Mouse (Mus musculus) intestine, embryonic 15.5 days (tissue): ENCODE measurements around the gene Kcnj9. TPM values are rescaled to one million over a fixed set of nuclear protein-coding genes. Genes with fewer than 3 reads are reported as not detected.

Experiments used
- ATAC-seq: fragments of 200-750 bp; cut with Nextera tagmentation; 2 replicates; pipeline ENCODE4 v1.8.0; 2017; ENCODE audit warnings: moderate TSS enrichment, moderate library complexity
- H3K27ac ChIP-seq: fragments of 300-500 bp; sonication (generic); 2 replicates; pipeline ENCODE4 v1.5.1; 2015; ENCODE audit warnings: mild to moderate bottlenecking, inconsistent platforms
- H3K27me3 ChIP-seq: fragments of 300-500 bp; sonication (generic); replicated peaks from 2 replicates; pipeline ENCODE4 v1.6.1; 2015; ENCODE audit warnings: inconsistent platforms
- H3K36me3 ChIP-seq: fragments of 300-500 bp; sonication (generic); 2 replicates; pipeline ENCODE4 v1.6.1; 2015; ENCODE audit warnings: inconsistent platforms
- H3K4me1 ChIP-seq: fragments of 300-500 bp; sonication (generic); replicated peaks from 2 replicates; pipeline ENCODE4 v1.6.1; 2015; ENCODE audit warnings: inconsistent platforms
- H3K4me2 ChIP-seq: fragments of 300-500 bp; sonication (generic); replicated peaks from 2 replicates; pipeline ENCODE4 v1.6.1; 2015; ENCODE audit warnings: mild to moderate bottlenecking, inconsistent platforms
- H3K4me3 ChIP-seq: fragments of 300-500 bp; sonication (generic); replicated peaks from 2 replicates; pipeline ENCODE4 v1.5.1; 2015; ENCODE audit warnings: inconsistent platforms
- H3K9ac ChIP-seq: fragments of 300-500 bp; sonication (generic); 2 replicates; pipeline ENCODE4 v1.6.1; 2015; ENCODE audit warnings: inconsistent platforms
- H3K9me3 ChIP-seq: fragments of 300-500 bp; sonication (generic); 2 replicates; pipeline ENCODE4 v1.6.1; 2016; ENCODE audit warnings: inconsistent platforms
- WGBS: fragments of 180-500 bp; shearing (Covaris S2); methylation state at CpG from one replicate; pipeline ENCODE4 v1.1.7; 2015; 5-methylcytosine and 5-hydroxymethylcytosine counted together
- polyA plus RNA-seq: library from polyadenylated mRNA; unstranded; fragments of >200 nt; fragmentation: Nextera tagmentation; extraction: Ambion mirVana; gene quantifications from 2 replicates; pipeline ENCODE4 v1.2.1, GENCODE M21; 2015

Gene Kcnj9
- polyA plus RNA-seq: 0.08 TPM in 1 of 2 replicates, not detected in the other

DNA sequence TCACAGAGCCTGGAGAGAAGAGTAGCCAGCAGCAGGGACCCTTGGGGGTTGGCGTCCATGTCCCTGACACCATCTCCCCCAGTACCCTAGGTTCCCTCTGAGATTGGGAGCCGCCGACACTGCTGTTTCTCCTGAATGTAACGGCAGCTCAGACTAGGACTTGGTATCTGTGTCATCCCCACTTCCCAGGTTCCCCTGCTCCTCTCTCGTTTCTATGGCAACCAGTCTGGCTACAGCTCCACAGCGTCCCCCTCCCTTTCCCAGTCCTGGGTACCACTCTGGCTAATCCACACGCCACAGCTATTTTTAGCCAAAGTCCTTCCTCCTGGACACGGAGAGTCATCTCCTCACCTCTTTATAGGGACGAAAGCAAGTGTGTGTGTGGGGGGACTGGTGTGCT, at the start of gene Kcnj9:
Gene Kcnj9, minus strand, starts transcription at position 188 of the 400 bp plus-strand sequence.
- H3K9ac ChIP-seq: no peak within 1 kb of the TSS
- no peaks in the 10 kb centered on the region for H3K9me3 ChIP-seq
- peaks cover 7% of the 10 kb centered on the region; the same call in 1 of the 2 replicates for H3K4me1 ChIP-seq
- no peak for ATAC-seq
- 36% methylated on average over 9 of the region's 9 CpGs for WGBS
- peaks cover 65% of the 10 kb centered on the region for H3K27me3 ChIP-seq
- no peak within 1 kb of the TSS for H3K4me2 ChIP-seq
- no peak within 1 kb of the TSS for H3K4me3 ChIP-seq
- no peak within 1 kb of the TSS for H3K27ac ChIP-seq
- no peaks in the 10 kb centered on the region for H3K36me3 ChIP-seq

- peak overlapping the region; percentile 72 for H3K27ac ChIP-seq
- H3K4me1 ChIP-seq: peaks cover 13% of the 10 kb centered on the region
- H3K9me3 ChIP-seq: no peaks in the 10 kb centered on the region
- peak overlapping the region; percentile 88 for H3K4me2 ChIP-seq
- H3K4me3 ChIP-seq: peak overlapping the region; percentile 97
- ATAC-seq: peak; percentile 67; the same call in 1 of the 2 replicates
- 3% methylated on average over 62 of the region's 62 CpGs for WGBS
- H3K9ac ChIP-seq: peak overlapping the region; percentile 79
- H3K27me3 ChIP-seq: no peaks in the 10 kb centered on the region
- peaks cover 7% of the 10 kb centered on the region for H3K36me3 ChIP-seq
Observed at GRCm38 (mm10) chr1:172376758-172377458, 47.8 kb upstream of the Kcnj9 start.

DNA sequence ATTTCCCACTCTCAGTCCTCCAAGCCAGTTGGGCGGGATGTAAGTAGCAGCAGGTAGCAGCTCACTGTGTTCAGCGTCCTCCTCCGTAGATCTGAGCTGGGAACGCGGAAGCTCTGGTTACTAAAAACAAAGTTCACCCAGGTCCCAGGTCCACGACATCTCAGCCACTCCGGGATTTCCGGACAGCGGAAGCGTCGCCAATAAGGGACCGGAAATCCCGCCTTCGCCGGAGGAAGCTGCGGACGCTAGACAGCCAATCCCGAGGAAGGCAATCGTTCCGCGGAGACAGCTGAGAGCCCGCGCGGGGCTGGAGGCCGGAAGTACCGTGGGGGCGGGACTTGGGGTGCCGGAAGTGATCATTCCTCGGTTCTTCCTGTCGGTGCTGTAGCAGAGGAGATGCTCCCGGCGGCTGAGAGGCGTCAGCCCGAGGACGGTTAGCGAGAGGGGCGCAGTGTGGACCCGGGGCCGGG, 47.1 kb upstream of the Kcnj9 start, which contains the start of gene Pigm:
Gene Pigm, plus strand, starts transcription at position 349 of the 470 bp plus-strand sequence.
- WGBS: under 1% methylated on average over 39 of the region's 39 CpGs

GRCm38 (mm10) chr1:172368768-172369418, 39.8 kb upstream of the Kcnj9 start:
- ATAC-seq: peak; percentile 64

More for the DNA sequence above, 47.1 kb upstream of the Kcnj9 start, which contains the start of gene Pigm:
- Histone ChIP-seq H3K27ac (peak within 1 kb of the TSS; percentile 72), H3K4me2 (peak within 1 kb of the TSS; percentile 88), H3K4me1 (peaks cover 13% of the 10 kb centered on the region), H3K9me3 (no peaks in the 10 kb centered on the region), H3K27me3 (no peaks in the 10 kb centered on the region), H3K9ac (peak within 1 kb of the TSS; percentile 79), H3K36me3 (peaks cover 4% of the 10 kb centered on the region), H3K4me3 (peak within 1 kb of the TSS; percentile 97)
- peak; percentile 99 for ATAC-seq

GRCm38 (mm10) chr1:172364684-172365083, 35.6 kb upstream of the Kcnj9 start:
- H3K27ac ChIP-seq: no peak overlapping the region
- no peak overlapping the region for H3K9ac ChIP-seq
- H3K36me3 ChIP-seq: no peaks in the 10 kb centered on the region
- H3K9me3 ChIP-seq: no peaks in the 10 kb centered on the region
- no peaks in the 10 kb centered on the region for H3K4me1 ChIP-seq
- no peak for ATAC-seq
- H3K27me3 ChIP-seq: no peaks in the 10 kb centered on the region
- WGBS: 18% methylated on average over 6 of the region's 6 CpGs
- no peak overlapping the region for H3K4me3 ChIP-seq
- no peak overlapping the region; the same call in 1 of the 2 replicates for H3K4me2 ChIP-seq

More at GRCm38 (mm10) chr1:172368768-172369418, 39.8 kb upstream of the Kcnj9 start:
- H3K27ac ChIP-seq: no peak overlapping the region
- no peak overlapping the region for H3K9ac ChIP-seq
- H3K27me3 ChIP-seq: no peaks in the 10 kb centered on the region
- no peak overlapping the region for H3K4me3 ChIP-seq
- no peaks in the 10 kb centered on the region for H3K36me3 ChIP-seq
- 26% methylated on average over 23 of the region's 23 CpGs for WGBS
- no peaks in the 10 kb centered on the region for H3K9me3 ChIP-seq
- no peaks in the 10 kb centered on the region for H3K4me1 ChIP-seq
- H3K4me2 ChIP-seq: peak overlapping the region; percentile 24

GRCm38 (mm10) chr1:172358341-172358740, 29.2 kb upstream of the Kcnj9 start:
- no peak for ATAC-seq
- Histone ChIP-seq H3K27ac (no peak overlapping the region), H3K27me3 (no peaks in the 10 kb centered on the region), H3K4me3 (no peak overlapping the region), H3K9ac (no peak overlapping the region), H3K36me3 (no peaks in the 10 kb centered on the region), H3K4me2 (no peak overlapping the region), H3K4me1 (no peaks in the 10 kb centered on the region), H3K9me3 (no peaks in the 10 kb centered on the region)
- 80% methylated on average over 10 of the region's 10 CpGs for WGBS

GRCm38 (mm10) chr1:172357550-172357949, 28.4 kb upstream of the Kcnj9 start:
- no peaks in the 10 kb centered on the region for H3K4me1 ChIP-seq
- no peak overlapping the region for H3K27ac ChIP-seq
- no peak overlapping the region for H3K4me2 ChIP-seq
- no peak overlapping the region for H3K9ac ChIP-seq
- WGBS: 0% methylated on average over 1 of the region's 1 CpGs
- H3K9me3 ChIP-seq: no peaks in the 10 kb centered on the region
- no peaks in the 10 kb centered on the region for H3K27me3 ChIP-seq
- no peak for ATAC-seq
- no peak overlapping the region for H3K4me3 ChIP-seq
- no peaks in the 10 kb centered on the region for H3K36me3 ChIP-seq

GRCm38 (mm10) chr1:172355336-172355735, 26.2 kb upstream of the Kcnj9 start:
- Histone ChIP-seq H3K36me3 (no peaks in the 10 kb centered on the region), H3K27ac (no peak overlapping the region), H3K4me1 (no peaks in the 10 kb centered on the region), H3K27me3 (peaks cover 11% of the 10 kb centered on the region), H3K4me2 (no peak overlapping the region), H3K4me3 (no peak overlapping the region), H3K9me3 (no peaks in the 10 kb centered on the region), H3K9ac (no peak overlapping the region)
- WGBS: 54% methylated on average over 3 of the region's 3 CpGs
- ATAC-seq: no peak

DNA sequence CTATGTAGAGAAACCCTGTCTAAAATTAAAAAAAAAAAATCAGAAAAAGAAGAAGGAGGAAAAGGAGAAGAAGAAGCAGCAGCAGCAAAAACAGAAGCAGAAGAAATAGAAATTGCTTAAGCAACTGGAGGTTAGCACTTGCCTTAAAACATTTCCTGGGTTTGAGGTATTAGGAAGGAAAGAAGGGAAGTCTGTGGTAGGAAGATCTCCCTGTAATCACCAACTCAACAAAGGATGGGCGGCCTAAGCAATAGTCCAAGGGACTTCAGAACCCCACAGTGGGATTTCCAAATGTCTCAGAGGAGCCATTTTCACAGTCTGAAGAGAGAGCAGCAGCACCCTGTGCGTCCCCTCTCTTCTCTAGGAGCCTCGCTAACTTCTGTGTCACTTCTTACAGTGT, 23.3 kb upstream of the Kcnj9 start:
- no peak overlapping the region for H3K9ac ChIP-seq
- H3K4me1 ChIP-seq: no peaks in the 10 kb centered on the region
- H3K36me3 ChIP-seq: no peaks in the 10 kb centered on the region
- H3K4me2 ChIP-seq: no peak overlapping the region
- no peak overlapping the region for H3K4me3 ChIP-seq
- peaks cover 11% of the 10 kb centered on the region for H3K27me3 ChIP-seq
- no peak overlapping the region for H3K27ac ChIP-seq
- 80% methylated on average over 3 of the region's 3 CpGs for WGBS
- no peaks in the 10 kb centered on the region for H3K9me3 ChIP-seq
- no peak for ATAC-seq

DNA sequence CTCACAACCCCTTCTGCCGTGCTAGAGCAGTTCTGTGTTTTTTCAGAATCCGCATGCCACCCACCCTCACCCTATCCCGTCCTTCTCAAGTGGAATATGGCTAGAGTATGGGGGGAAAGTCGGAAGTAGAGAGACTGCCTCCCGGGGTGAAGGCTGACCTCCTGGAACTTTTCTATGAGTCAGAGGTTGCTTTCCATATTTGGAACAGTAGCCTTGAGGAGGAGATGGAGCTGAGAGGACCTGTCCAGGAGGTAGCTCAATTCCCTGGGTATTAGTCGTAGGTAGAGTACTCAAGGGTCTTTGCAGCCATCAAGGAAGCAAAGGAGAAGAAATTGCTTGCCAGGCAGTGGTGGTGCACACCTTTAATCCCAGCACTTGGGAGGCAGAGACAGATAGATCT, 22.9 kb upstream of the Kcnj9 start:
- 63% methylated on average over 6 of the region's 6 CpGs for WGBS
- no peak for ATAC-seq
- H3K36me3 ChIP-seq: no peaks in the 10 kb centered on the region

DNA sequence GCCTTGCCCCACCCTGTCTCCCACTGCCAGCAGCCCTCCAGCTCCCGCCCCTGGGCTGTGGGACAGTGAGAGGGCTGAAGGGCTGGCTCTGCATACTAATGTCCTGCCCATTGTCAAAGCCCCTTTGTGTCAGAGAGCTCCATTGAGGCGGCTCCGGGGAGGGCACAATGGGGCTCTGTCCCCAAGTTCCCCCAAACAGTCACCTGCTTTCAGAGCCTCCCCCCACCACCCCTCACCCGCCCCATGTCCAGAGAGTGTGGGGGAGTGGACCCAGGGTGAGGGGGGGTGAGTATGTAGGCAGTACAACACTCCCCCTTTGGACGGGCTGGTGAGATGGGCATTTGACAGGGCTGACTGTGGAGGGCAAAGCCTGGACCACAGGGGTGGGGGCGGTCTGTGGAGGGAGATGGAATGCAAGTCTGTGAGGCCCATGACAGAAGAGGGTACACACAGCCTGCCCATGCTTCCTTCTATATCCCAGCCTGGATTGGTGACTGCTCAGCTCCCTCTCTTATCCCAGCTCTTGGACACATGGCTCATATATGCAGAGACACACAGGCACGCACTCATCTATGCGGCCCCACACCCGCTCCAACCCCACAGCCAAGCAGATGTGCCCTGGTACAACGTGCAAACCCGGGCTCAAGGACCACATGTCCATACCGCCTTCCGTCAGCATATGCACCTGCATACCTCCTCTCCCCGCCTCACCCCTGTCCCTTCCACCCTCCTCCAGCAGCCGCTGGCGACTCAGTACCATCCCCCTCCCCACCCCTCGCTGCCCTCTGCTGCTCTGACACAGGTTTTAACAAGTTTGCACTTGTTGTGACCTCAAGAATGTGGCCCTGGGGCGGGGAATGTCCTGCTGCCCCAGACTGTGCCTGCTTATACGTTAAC, 21.0 kb upstream of the Kcnj9 start:
- H3K4me2 ChIP-seq: no peak overlapping the region
- no peak overlapping the region for H3K9ac ChIP-seq
- H3K27ac ChIP-seq: no peak overlapping the region
- WGBS: 15% methylated on average over 18 of the region's 19 CpGs
- H3K9me3 ChIP-seq: no peaks in the 10 kb centered on the region
- H3K4me1 ChIP-seq: no peaks in the 10 kb centered on the region
- no peaks in the 10 kb centered on the region for H3K36me3 ChIP-seq
- H3K4me3 ChIP-seq: no peak overlapping the region
- peak; percentile 72 for ATAC-seq
- H3K27me3 ChIP-seq: peaks cover 11% of the 10 kb centered on the region

More for the DNA sequence above, 22.9 kb upstream of the Kcnj9 start:
- no peak overlapping the region for H3K4me2 ChIP-seq
- H3K9me3 ChIP-seq: no peaks in the 10 kb centered on the region
- no peaks in the 10 kb centered on the region for H3K4me1 ChIP-seq
- H3K27ac ChIP-seq: no peak overlapping the region
- no peak overlapping the region for H3K9ac ChIP-seq
- no peak overlapping the region for H3K4me3 ChIP-seq
- peaks cover 11% of the 10 kb centered on the region for H3K27me3 ChIP-seq

- no peak for ATAC-seq
- Histone ChIP-seq H3K27ac (no peak overlapping the region), H3K36me3 (no peaks in the 10 kb centered on the region), H3K4me1 (no peaks in the 10 kb centered on the region), H3K9ac (no peak overlapping the region), H3K9me3 (no peaks in the 10 kb centered on the region), H3K4me3 (no peak overlapping the region), H3K27me3 (peaks cover 11% of the 10 kb centered on the region), H3K4me2 (no peak overlapping the region)
- WGBS: 78% methylated on average over 5 of the region's 5 CpGs
Observed at GRCm38 (mm10) chr1:172349504-172349903, 20.4 kb upstream of the Kcnj9 start.
